Mouse (Mus musculus): ENCODE measurements at regions not wholly inside any gene's neighbourhood (a gene's known extent, or its start where the extent isn't known, plus 50 kb on each side); places are given as distances from the start of the nearest gene placed in this dataset.

DNA sequence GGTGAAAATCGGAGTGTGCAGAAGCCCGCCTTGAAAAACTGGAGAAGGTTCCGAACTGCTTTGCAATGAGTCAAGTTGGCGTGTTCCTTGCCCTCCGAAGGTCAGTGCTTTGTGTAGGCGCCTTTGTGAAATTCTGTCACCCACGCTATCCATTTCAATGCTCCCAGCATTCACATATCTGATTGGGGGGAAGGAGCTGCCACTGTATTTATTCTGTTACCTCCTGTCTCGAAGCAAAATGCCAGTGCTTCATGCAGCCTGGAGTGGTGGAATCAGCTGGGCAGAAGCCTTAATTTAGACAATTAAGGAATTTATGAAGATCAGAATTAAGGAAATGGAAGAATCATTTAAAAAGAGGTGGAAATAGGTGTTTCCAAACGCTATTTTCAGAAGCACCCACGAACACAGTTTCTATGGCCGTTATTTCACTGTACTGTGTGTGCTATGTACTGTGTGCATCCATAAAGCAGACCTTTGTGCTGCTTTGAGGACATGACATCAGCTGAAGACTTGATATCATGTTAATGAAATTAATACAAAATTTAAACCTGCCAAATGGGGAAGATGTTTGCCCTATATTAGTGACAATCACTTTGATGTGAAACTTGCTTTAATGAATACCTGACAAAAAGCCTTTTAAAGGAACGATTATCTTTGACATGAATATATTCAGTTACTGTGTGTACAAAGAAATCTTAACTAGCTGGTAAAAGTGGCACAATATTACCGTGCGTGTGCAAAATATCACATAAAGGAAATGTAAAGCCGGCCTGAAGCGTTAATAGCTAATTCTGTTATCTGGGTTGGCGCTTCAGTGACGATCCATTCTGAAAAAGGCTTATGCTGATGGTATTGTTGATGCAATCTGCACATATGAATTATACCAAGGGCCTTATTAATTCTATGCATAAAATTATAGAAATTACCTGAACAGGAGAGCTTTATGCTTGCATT lies 72.9 kb upstream of the Gls start:
- in situ Hi-C loops (cut with MboI, MseI): loop anchor here (5.0 kb wide), 1 partner anchor 326 kb away; the partner anchor contains the start of gene Nemp2

- in situ Hi-C loops (cut with MboI, MseI): no loop called here
Observed at GRCm38 (mm10) chr1:52302557-52302956, 69.5 kb upstream of the Gls start.

DNA sequence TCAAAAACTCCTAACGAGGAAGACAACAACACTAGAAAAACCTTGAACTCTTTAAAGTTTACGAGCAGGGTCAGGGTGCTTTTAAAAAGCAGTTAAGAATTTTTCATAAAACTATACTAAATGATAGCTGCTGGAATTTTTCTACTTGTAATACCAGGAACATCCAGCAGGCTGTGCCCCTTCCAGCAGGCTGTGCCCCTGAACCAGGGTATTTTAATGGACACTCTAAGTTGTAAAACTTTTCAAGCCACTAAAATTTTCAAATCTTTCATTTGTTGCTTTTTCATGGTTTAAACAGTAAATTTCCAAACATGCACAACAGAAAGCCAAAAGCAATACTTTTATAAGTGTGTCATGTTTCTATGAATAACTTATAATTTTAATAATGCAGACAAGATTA lies 68.2 kb upstream of the Gls start:
- in situ Hi-C loops (cut with MboI, MseI): no loop called here

- in situ Hi-C loops (cut with MboI, MseI): no loop called here
Observed at GRCm38 (mm10) chr1:52299559-52299958, 66.5 kb upstream of the Gls start.

DNA sequence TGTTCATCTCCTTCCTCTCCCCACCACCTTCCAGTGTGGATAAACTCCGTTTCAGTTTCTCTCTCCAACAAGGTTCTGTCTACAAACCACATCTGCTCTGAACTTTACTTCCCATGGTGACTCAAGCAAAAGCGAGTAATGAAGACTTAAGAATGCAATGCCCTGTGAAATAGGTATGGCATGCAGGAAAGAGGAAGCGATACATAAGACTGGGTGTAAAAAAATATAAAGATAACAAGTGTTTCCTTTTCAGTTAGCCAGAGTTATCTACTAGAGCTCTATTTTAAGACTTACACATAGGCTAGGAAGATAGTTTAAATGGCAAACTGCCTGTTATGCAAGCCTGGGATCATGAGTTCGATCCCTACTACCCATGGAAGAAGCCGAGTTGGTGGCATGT lies 65.3 kb upstream of the Gls start:
- in situ Hi-C loops (cut with MboI, MseI): no loop called here

GRCm38 (mm10) chr1:52296178-52296577 lies 63.1 kb upstream of the Gls start:
- in situ Hi-C loops (cut with MboI, MseI): no loop called here

- in situ Hi-C loops (cut with MboI, MseI): no loop called here
Observed at GRCm38 (mm10) chr1:52294521-52294920, 61.5 kb upstream of the Gls start.

DNA sequence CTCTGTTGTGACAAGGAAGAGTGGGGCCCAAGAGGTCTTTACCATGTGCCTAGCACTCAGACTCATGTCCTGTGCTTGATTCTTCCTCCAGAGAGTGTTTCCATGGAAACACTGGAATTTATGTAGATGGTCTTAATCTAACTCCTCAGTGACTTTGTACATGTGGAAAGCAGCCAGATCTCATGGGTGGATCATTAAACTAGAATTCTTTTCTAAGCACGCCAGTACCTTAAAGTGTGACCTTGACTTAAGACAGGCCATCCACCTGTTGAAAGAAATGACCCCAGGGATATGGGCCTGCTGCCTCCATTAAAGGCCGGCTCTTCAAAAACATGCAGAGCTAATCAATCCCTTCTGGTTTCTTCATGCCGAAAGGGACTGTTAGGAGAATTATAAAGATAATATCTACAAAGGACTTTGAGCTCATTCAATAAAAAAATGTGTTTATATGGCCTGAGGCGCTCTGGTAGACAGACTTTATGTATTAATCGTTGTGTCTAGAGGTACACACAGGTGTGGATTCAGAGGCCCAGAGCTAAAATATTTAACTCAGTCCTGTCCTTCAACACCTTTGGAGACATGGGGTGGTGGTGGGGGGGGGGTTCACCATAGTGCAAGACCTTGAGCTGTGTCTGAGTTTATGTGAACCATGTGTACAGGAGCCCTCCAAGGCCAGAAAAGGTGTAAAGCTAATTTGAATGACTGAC lies 60.5 kb upstream of the Gls start:
- in situ Hi-C loops (cut with MboI, MseI): no loop called here
